Mouse (Mus musculus): ENCODE data around the gene Fam98b. TPM values are rescaled to one million over a fixed set of nuclear protein-coding genes. Genes with fewer than 3 reads are reported as not detected.

Gene Fam98b
- polyA plus RNA-seq, 1 experiment from 2014 or later: 4.6 TPM

DNA sequence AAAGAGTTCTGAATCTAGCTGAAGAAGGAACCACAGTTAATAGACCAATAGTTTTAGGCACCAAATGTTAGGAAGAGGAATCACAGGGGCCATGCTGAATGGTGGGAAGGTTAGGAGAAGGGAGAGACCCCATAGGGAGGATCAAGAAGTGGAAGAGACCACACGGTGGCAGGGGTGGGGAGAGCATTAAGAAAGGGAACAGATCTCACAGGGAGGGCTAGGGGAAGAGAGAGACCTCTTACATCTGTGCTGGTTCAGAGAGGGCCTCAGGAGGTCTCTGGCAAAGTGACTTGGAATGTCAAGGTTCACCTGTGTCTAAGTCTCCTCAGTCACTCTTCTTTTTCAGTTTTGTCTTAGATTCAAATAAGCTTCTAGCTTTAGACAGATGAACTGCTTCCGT is 62.5 kb downstream of the Fam98b start:
- H3K9me3 ChIP-seq (replicated peaks; ENCODE audit: control insufficient read depth, low read length): peaks cover 3% of the 10 kb centered on the region; the same call in 1 of the 2 replicates
- H3K27me3 ChIP-seq (ENCODE audit: control insufficient read depth, insufficient read depth, low read length): no peaks in the 10 kb centered on the region
- no peak for ATAC-seq (replicated peaks; ENCODE audit: extremely low read depth, insufficient read depth, low FRiP score)
- no peak overlapping the region for H3K9ac ChIP-seq (ENCODE audit: low read length)
- H3K27ac ChIP-seq (ENCODE audit: low read length): no peak overlapping the region
- H3K4me1 ChIP-seq (ENCODE audit: control insufficient read depth, insufficient read depth, low read length): no peaks in the 10 kb centered on the region; the same call in 1 of the 2 replicates
- H3K36me3 ChIP-seq (ENCODE audit: control insufficient read depth, insufficient read depth): no peaks in the 10 kb centered on the region
- WGBS: 41% methylated on average over 2 of the region's 2 CpGs
- no peak overlapping the region for H3K4me2 ChIP-seq (ENCODE audit: low read depth, low read length)
- no peak overlapping the region for H3K4me3 ChIP-seq (ENCODE audit: low read length)

DNA sequence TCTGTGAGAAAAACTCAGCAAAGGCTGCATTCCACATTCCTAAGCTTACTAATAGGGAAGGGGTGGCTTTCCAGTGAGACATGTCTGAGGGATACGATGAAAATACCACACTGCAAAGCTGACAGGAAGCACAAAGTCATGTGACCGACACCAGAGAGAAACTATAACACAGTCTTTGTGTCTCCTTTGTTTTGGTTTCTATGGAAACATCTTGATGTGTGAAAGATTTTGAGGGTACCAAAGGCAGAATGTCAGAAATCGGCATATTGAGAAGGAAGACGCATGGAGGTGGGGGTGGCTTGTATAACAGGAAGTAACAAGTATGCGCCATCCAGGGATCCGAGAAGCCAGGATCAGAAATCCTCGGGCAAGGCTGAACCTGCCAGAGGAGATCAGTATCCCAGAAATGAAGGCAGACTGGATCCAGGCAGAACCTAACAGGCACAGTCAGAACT is 62.9 kb downstream of the Fam98b start:
- H3K4me1 ChIP-seq (ENCODE audit: control insufficient read depth, insufficient read depth, low read length): no peaks in the 10 kb centered on the region; the same call in 1 of the 2 replicates
- peaks cover 3% of the 10 kb centered on the region; the same call in 1 of the 2 replicates for H3K9me3 ChIP-seq (replicated peaks; ENCODE audit: control insufficient read depth, low read length)
- no peaks in the 10 kb centered on the region for H3K27me3 ChIP-seq (ENCODE audit: control insufficient read depth, insufficient read depth, low read length)
- no peak overlapping the region for H3K4me2 ChIP-seq (ENCODE audit: low read depth, low read length)
- no peak overlapping the region for H3K9ac ChIP-seq (ENCODE audit: low read length)
- no peak overlapping the region for H3K27ac ChIP-seq (ENCODE audit: low read length)
- no peak for ATAC-seq (replicated peaks; ENCODE audit: extremely low read depth, insufficient read depth, low FRiP score)
- no peak overlapping the region for H3K4me3 ChIP-seq (ENCODE audit: low read length)
- H3K36me3 ChIP-seq (ENCODE audit: control insufficient read depth, insufficient read depth): no peaks in the 10 kb centered on the region
- WGBS: 71% methylated on average over 7 of the region's 7 CpGs

DNA sequence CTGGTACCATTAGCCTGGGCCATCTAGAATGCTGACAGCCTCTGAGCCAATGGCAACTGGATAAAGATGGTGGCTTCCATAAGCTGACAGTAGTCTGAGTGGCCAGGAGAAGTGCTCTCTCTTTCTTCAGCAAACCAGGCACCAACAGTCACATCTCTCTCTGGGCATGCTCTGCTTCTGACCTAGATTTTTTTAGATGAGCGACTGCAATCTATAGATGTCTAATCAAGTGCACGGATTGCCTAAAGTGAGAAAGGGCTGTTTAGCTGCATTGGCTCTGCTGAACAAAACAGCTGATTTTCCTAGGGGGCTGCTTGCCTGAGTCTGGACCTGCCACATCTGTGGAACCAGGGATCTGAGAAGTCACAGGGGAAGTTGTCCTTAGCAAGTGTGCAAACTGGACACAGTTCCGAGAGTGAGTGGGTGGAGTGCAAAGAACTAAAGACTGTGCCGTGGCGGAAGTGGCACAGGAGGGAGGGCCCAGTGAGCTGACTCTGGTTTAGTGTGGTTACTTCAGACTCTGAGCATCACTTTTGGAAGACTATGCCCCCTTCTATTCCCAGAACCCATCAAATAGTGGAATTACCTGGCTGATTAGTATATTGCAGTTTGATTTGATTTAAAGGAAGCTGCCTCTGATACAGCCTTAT is 64.2 kb downstream of the Fam98b start:
- no peaks in the 10 kb centered on the region; the same call in 1 of the 2 replicates for H3K4me1 ChIP-seq (ENCODE audit: control insufficient read depth, insufficient read depth, low read length)
- no peak overlapping the region for H3K27ac ChIP-seq (ENCODE audit: low read length)
- H3K9ac ChIP-seq (ENCODE audit: low read length): no peak overlapping the region
- no peaks in the 10 kb centered on the region for H3K27me3 ChIP-seq (ENCODE audit: control insufficient read depth, insufficient read depth, low read length)
- no peaks in the 10 kb centered on the region for H3K36me3 ChIP-seq (ENCODE audit: control insufficient read depth, insufficient read depth)
- H3K9me3 ChIP-seq (replicated peaks; ENCODE audit: control insufficient read depth, low read length): peaks cover 3% of the 10 kb centered on the region; the same call in 1 of the 2 replicates
- H3K4me2 ChIP-seq (ENCODE audit: low read depth, low read length): no peak overlapping the region
- H3K4me3 ChIP-seq (ENCODE audit: low read length): no peak overlapping the region
- no peak for ATAC-seq (replicated peaks; ENCODE audit: extremely low read depth, insufficient read depth, low FRiP score)
- 84% methylated on average over 5 of the region's 5 CpGs for WGBS

DNA sequence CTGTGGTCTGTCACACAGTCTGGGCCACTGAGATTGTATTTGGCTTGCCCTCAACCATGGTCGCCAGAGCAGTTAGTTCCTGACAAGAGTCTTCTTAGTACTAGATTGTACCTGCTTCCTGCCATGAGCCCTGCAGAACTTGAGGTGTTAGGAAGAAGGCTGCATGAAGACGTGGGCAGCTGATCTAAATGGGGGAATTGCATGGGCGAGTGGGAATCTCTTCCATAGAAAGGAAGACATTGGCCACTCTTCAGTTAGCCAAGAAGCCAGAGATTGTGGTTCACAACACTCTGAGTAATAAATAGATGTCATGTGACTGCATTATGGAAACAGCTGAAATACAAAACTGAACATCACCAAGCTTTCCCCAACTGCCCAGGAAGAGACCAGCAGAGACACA is 69.5 kb downstream of the Fam98b start:
- no peaks in the 10 kb centered on the region for H3K36me3 ChIP-seq (ENCODE audit: control insufficient read depth, insufficient read depth)
- no peak for ATAC-seq (replicated peaks; ENCODE audit: extremely low read depth, insufficient read depth, low FRiP score)
- H3K27me3 ChIP-seq (ENCODE audit: control insufficient read depth, insufficient read depth, low read length): no peaks in the 10 kb centered on the region
- 75% methylated on average over 3 of the region's 3 CpGs for WGBS
- H3K9ac ChIP-seq (ENCODE audit: low read length): no peak overlapping the region
- no peak overlapping the region for H3K27ac ChIP-seq (ENCODE audit: low read length)
- H3K9me3 ChIP-seq (replicated peaks; ENCODE audit: control insufficient read depth, low read length): peaks cover 3% of the 10 kb centered on the region; the same call in 1 of the 2 replicates
- H3K4me3 ChIP-seq (ENCODE audit: low read length): no peak overlapping the region
- H3K4me2 ChIP-seq (ENCODE audit: low read depth, low read length): no peak overlapping the region
- no peaks in the 10 kb centered on the region for H3K4me1 ChIP-seq (ENCODE audit: control insufficient read depth, insufficient read depth, low read length)

Other genes with a start within 250 kb of the Fam98b start
- 3.7 and 5.2 TPM in 2 replicates for gene Spred1, start 128.4 kb upstream of the Fam98b start, polyA plus RNA-seq (2015; fragmentation: Nextera tagmentation; extraction: Ambion mirVana)
- gene Rasgrp1, start 93.3 kb downstream of the Fam98b start, polyA plus RNA-seq (2015; fragmentation: Nextera tagmentation; extraction: Ambion mirVana): 2.0 and 4.8 TPM in 2 replicates